Mouse (Mus musculus) forebrain, embryonic 12.5 days (tissue): ENCODE results near the gene Dync1li1. TPM values are rescaled to one million over a fixed set of nuclear protein-coding genes. Genes with fewer than 3 reads are reported as not detected.
A peak's percentile ranks its signal among the peaks of the same experiment; 100 is the strongest.

Experiments used
- ATAC-seq: fragments of 200-750 bp; cut with Nextera tagmentation; 2 replicates; pipeline ENCODE4 v1.8.0; 2017; ENCODE audit warnings: moderate TSS enrichment; ENCODE audit not compliant: low FRiP score
- H3K27ac ChIP-seq: fragments of 300-500 bp; sonication (generic); 2 replicates; pipeline ENCODE4 v1.5.1; 2016; ENCODE audit warnings: mild to moderate bottlenecking
- H3K27me3 ChIP-seq: fragments of 300-500 bp; sonication (generic); 2 replicates; pipeline ENCODE4 v1.6.1; 2016; ENCODE audit warnings: mild to moderate bottlenecking
- H3K36me3 ChIP-seq: fragments of 300-500 bp; sonication (generic); replicated peaks from 2 replicates; pipeline ENCODE4 v1.6.1; 2016; ENCODE audit warnings: mild to moderate bottlenecking
- H3K4me1 ChIP-seq: fragments of 300-500 bp; sonication (generic); 2 replicates; pipeline ENCODE4 v1.6.1; 2016
- H3K4me2 ChIP-seq: fragments of 300-500 bp; sonication (generic); 2 replicates; pipeline ENCODE4 v1.6.1; 2016; ENCODE audit warnings: mild to moderate bottlenecking, moderate library complexity
- H3K4me3 ChIP-seq: fragments of 300-500 bp; sonication (generic); replicated peaks from 2 replicates; pipeline ENCODE4 v1.5.1; 2016; ENCODE audit warnings: mild to moderate bottlenecking
- H3K9ac ChIP-seq: fragments of 300-500 bp; sonication (generic); 2 replicates; pipeline ENCODE4 v1.6.1; 2016; ENCODE audit warnings: mild to moderate bottlenecking
- H3K9me3 ChIP-seq: fragments of 300-500 bp; sonication (generic); 2 replicates; pipeline ENCODE4 v1.6.1; 2016
- WGBS: fragments of 180-500 bp; shearing (Covaris S2); methylation state at CpG from one replicate; pipeline ENCODE4 v1.1.7; 2016; 5-methylcytosine and 5-hydroxymethylcytosine counted together
- polyA plus RNA-seq: library from polyadenylated mRNA; unstranded; fragments of >200 nt; fragmentation: Nextera tagmentation; extraction: Ambion mirVana; gene quantifications from 2 replicates; pipeline ENCODE4 v1.2.1, GENCODE M21; 2016

Dync1li1 gene
- polyA plus RNA-seq, 1 experiment from 2014 or later, result 104 TPM

- Histone ChIP-seq H3K27me3 (no peaks in the 10 kb centered on the region), H3K27ac (no peak overlapping the region), H3K4me1 (peaks cover 5% of the 10 kb centered on the region), H3K9ac (no peak overlapping the region), H3K36me3 (no peaks in the 10 kb centered on the region), H3K4me2 (no peak overlapping the region), H3K9me3 (no peaks in the 10 kb centered on the region), H3K4me3 (no peak overlapping the region)
- WGBS, result 78% methylated on average over 6 of the region's 6 CpGs
- ATAC-seq, result no peak
Measured at GRCm38 (mm10) chr9:114660506-114660905, 28.1 kb upstream of the Dync1li1 start.

- no peak overlapping the region for H3K27ac ChIP-seq
- WGBS, result 84% methylated on average over 6 of the region's 6 CpGs
- no peaks in the 10 kb centered on the region for H3K27me3 ChIP-seq
- no peak overlapping the region for H3K4me2 ChIP-seq
- H3K4me1 ChIP-seq, result peaks cover 5% of the 10 kb centered on the region
- no peaks in the 10 kb centered on the region for H3K9me3 ChIP-seq
- no peak overlapping the region for H3K9ac ChIP-seq
- no peak for ATAC-seq
- H3K36me3 ChIP-seq, result no peaks in the 10 kb centered on the region
- no peak overlapping the region for H3K4me3 ChIP-seq
Measured at GRCm38 (mm10) chr9:114660983-114661382, 27.6 kb upstream of the Dync1li1 start.

- H3K27me3 ChIP-seq, result no peaks in the 10 kb centered on the region
- ATAC-seq, result no peak
- H3K4me3 ChIP-seq, result no peak overlapping the region
- no peak overlapping the region for H3K27ac ChIP-seq
- H3K9ac ChIP-seq, result no peak overlapping the region
- no peaks in the 10 kb centered on the region for H3K9me3 ChIP-seq
- H3K36me3 ChIP-seq, result no peaks in the 10 kb centered on the region
- 63% methylated on average over 7 of the region's 7 CpGs for WGBS
- H3K4me2 ChIP-seq, result no peak overlapping the region
- H3K4me1 ChIP-seq, result peaks cover 5% of the 10 kb centered on the region
Measured at GRCm38 (mm10) chr9:114661991-114662390, 26.6 kb upstream of the Dync1li1 start.

- H3K9ac ChIP-seq, result no peak overlapping the region
- no peaks in the 10 kb centered on the region for H3K27me3 ChIP-seq
- WGBS, result 84% methylated on average over 11 of the region's 11 CpGs
- no peak for ATAC-seq
- no peaks in the 10 kb centered on the region for H3K9me3 ChIP-seq
- H3K36me3 ChIP-seq, result no peaks in the 10 kb centered on the region
- peaks cover 5% of the 10 kb centered on the region for H3K4me1 ChIP-seq
- no peak overlapping the region for H3K4me2 ChIP-seq
- no peak overlapping the region for H3K27ac ChIP-seq
- no peak overlapping the region for H3K4me3 ChIP-seq
Measured at GRCm38 (mm10) chr9:114663782-114664181, 24.8 kb upstream of the Dync1li1 start.

- Histone ChIP-seq H3K27me3 (no peaks in the 10 kb centered on the region), H3K4me2 (no peak overlapping the region), H3K27ac (no peak overlapping the region), H3K9ac (no peak overlapping the region), H3K9me3 (no peaks in the 10 kb centered on the region), H3K4me3 (no peak overlapping the region), H3K4me1 (no peaks in the 10 kb centered on the region), H3K36me3 (no peaks in the 10 kb centered on the region)
- WGBS, result 84% methylated on average over 10 of the region's 10 CpGs
- ATAC-seq, result no peak
Measured at GRCm38 (mm10) chr9:114666858-114667257, 21.7 kb upstream of the Dync1li1 start.

- 88% methylated on average over 4 of the region's 4 CpGs for WGBS
- Histone ChIP-seq H3K9ac (no peak overlapping the region), H3K27ac (no peak overlapping the region), H3K4me1 (peaks cover 6% of the 10 kb centered on the region; the same call in 1 of the 2 replicates), H3K36me3 (no peaks in the 10 kb centered on the region), H3K9me3 (no peaks in the 10 kb centered on the region), H3K27me3 (no peaks in the 10 kb centered on the region), H3K4me3 (no peak overlapping the region), H3K4me2 (no peak overlapping the region)
- ATAC-seq, result no peak
Measured at GRCm38 (mm10) chr9:114668047-114668446, 20.5 kb upstream of the Dync1li1 start.

- H3K36me3 ChIP-seq, result no peaks in the 10 kb centered on the region
- ATAC-seq, result no peak
- H3K4me3 ChIP-seq, result no peak overlapping the region
- H3K9me3 ChIP-seq, result no peaks in the 10 kb centered on the region
- H3K4me2 ChIP-seq, result no peak overlapping the region
- H3K27me3 ChIP-seq, result no peaks in the 10 kb centered on the region
- 78% methylated on average over 5 of the region's 5 CpGs for WGBS
- H3K9ac ChIP-seq, result no peak overlapping the region
- H3K27ac ChIP-seq, result no peak overlapping the region
- peaks cover 13% of the 10 kb centered on the region for H3K4me1 ChIP-seq
Measured at GRCm38 (mm10) chr9:114669011-114669410, 19.6 kb upstream of the Dync1li1 start.

GRCm38 (mm10) chr9:114671946-114672345 lies 16.6 kb upstream of the Dync1li1 start:
- Histone ChIP-seq H3K27ac (no peak overlapping the region), H3K9ac (no peak overlapping the region), H3K36me3 (no peaks in the 10 kb centered on the region), H3K4me2 (no peak overlapping the region), H3K9me3 (no peaks in the 10 kb centered on the region), H3K4me1 (peaks cover 13% of the 10 kb centered on the region), H3K27me3 (0 out of 2 replicates have a peak, but pooled peaks cover 3% of the 10 kb centered on the region), H3K4me3 (no peak overlapping the region)
- WGBS, result 36% methylated on average over 1 of the region's 1 CpGs
- no peak for ATAC-seq

- Histone ChIP-seq H3K4me1 (peaks cover 13% of the 10 kb centered on the region), H3K4me2 (peak overlapping the region; percentile 59)
- peak; percentile 66 for ATAC-seq
Measured at GRCm38 (mm10) chr9:114672703-114673561, 15.7 kb upstream of the Dync1li1 start.

GRCm38 (mm10) chr9:114673626-114674025 lies 15.0 kb upstream of the Dync1li1 start:
- ATAC-seq, result 0 out of 2 replicates have a peak, but pooled peaks have one; percentile 36
- no peak overlapping the region for H3K27ac ChIP-seq
- 0 out of 2 replicates have a peak, but pooled peaks cover 3% of the 10 kb centered on the region for H3K27me3 ChIP-seq
- WGBS, result 62% methylated on average over 2 of the region's 2 CpGs
- peak overlapping the region; percentile 59; the same call in 1 of the 2 replicates for H3K4me2 ChIP-seq
- H3K4me1 ChIP-seq, result peaks cover 13% of the 10 kb centered on the region
- no peak overlapping the region; the same call in 1 of the 2 replicates for H3K9ac ChIP-seq
- H3K36me3 ChIP-seq, result no peaks in the 10 kb centered on the region
- H3K4me3 ChIP-seq, result no peak overlapping the region
- no peaks in the 10 kb centered on the region for H3K9me3 ChIP-seq

More at GRCm38 (mm10) chr9:114672703-114673561, 15.7 kb upstream of the Dync1li1 start:
- Histone ChIP-seq H3K27ac (peak overlapping the region; percentile 50; the same call in 1 of the 2 replicates), H3K36me3 (no peaks in the 10 kb centered on the region), H3K4me3 (peak overlapping the region; percentile 35), H3K9me3 (no peaks in the 10 kb centered on the region), H3K9ac (peak overlapping the region; percentile 53), H3K27me3 (0 out of 2 replicates have a peak, but pooled peaks cover 3% of the 10 kb centered on the region)
- 5% methylated on average over 24 of the region's 24 CpGs for WGBS

GRCm38 (mm10) chr9:114678576-114678975 lies 10.0 kb upstream of the Dync1li1 start:
- Histone ChIP-seq H3K9ac (no peak overlapping the region), H3K27ac (no peak overlapping the region), H3K36me3 (no peaks in the 10 kb centered on the region), H3K4me3 (no peak overlapping the region), H3K4me2 (no peak overlapping the region), H3K27me3 (0 out of 2 replicates have a peak, but pooled peaks cover 3% of the 10 kb centered on the region), H3K9me3 (no peaks in the 10 kb centered on the region), H3K4me1 (peaks cover 2% of the 10 kb centered on the region; the same call in 1 of the 2 replicates)
- WGBS, result 89% methylated on average over 5 of the region's 5 CpGs
- no peak for ATAC-seq

- ATAC-seq, result no peak
- no peaks in the 10 kb centered on the region for H3K36me3 ChIP-seq
- H3K4me1 ChIP-seq, result no peaks in the 10 kb centered on the region
- H3K4me2 ChIP-seq, result no peak overlapping the region
- H3K27ac ChIP-seq, result no peak overlapping the region
- WGBS, result 86% methylated on average over 5 of the region's 5 CpGs
- 0 out of 2 replicates have a peak, but pooled peaks cover 3% of the 10 kb centered on the region for H3K27me3 ChIP-seq
- H3K9ac ChIP-seq, result no peak overlapping the region
- no peak overlapping the region for H3K4me3 ChIP-seq
- H3K9me3 ChIP-seq, result no peaks in the 10 kb centered on the region
Measured at GRCm38 (mm10) chr9:114679944-114680343, 8.6 kb upstream of the Dync1li1 start.
